Mouse (Mus musculus): Measurements from ENCODE around the gene Retnlg. TPM values are rescaled to one million over a fixed set of nuclear protein-coding genes. Genes with fewer than 3 reads are reported as not detected.

Gene Retnlg
- polyA plus RNA-seq, 1 experiment from 2014 or later: not detected

Other genes starting within 250 kb of the Retnlg start
- gene Trat1, start 100.6 kb upstream of the Retnlg start, polyA plus RNA-seq (2014; fragmentation: Nextera tagmentation; extraction: Ambion mirVana): not detected in 2 replicates
- gene Retnlb, start 55.8 kb upstream of the Retnlg start, polyA plus RNA-seq (2014; fragmentation: Nextera tagmentation; extraction: Ambion mirVana): not detected in 2 replicates
- not detected in 2 replicates for gene Retnla, start 30.1 kb upstream of the Retnlg start, polyA plus RNA-seq (2014; fragmentation: Nextera tagmentation; extraction: Ambion mirVana)
- gene Dzip3, start 121.5 kb downstream of the Retnlg start, polyA plus RNA-seq (2014; fragmentation: Nextera tagmentation; extraction: Ambion mirVana): 23.6 and 25.5 TPM in 2 replicates
- 34.0 and 38.3 TPM in 2 replicates for gene Cip2a, start 121.6 kb downstream of the Retnlg start, polyA plus RNA-seq (2014; fragmentation: Nextera tagmentation; extraction: Ambion mirVana)
- not detected in 2 replicates for gene Myh15, start 184.9 kb downstream of the Retnlg start, polyA plus RNA-seq (2014; fragmentation: Nextera tagmentation; extraction: Ambion mirVana)

Measured in liver, embryonic 11.5 days (tissue).